Mouse (Mus musculus): ENCODE results near the gene Hdac11.

GRCm38 (mm10) chr6:91109489-91109888 lies 47.0 kb upstream of the Hdac11 start:
- TF ChIP-seq CTCF (IDR thresholded peaks at IDR 0.05; ENCODE audit: low read depth, low read length): no peak
- TF ChIP-seq EP300 (IDR thresholded peaks at IDR 0.05; ENCODE audit: insufficient read depth, low read depth, low read length): no peak
- TF ChIP-seq POLR2A (IDR thresholded peaks at IDR 0.05; ENCODE audit: insufficient read depth, low read length): no peak
